Mouse (Mus musculus): Measurements from ENCODE around the gene Dnah14.

- no peak for TF ChIP-seq CTCF (IDR thresholded peaks at IDR 0.05; ENCODE audit: low read depth)
- no peak for TF ChIP-seq EP300 (IDR thresholded peaks at IDR 0.05; ENCODE audit: low read depth)
Measured at GRCm38 (mm10) chr1:181771871-181772270, 195.5 kb downstream of the Dnah14 start.
